Comparison of ENCODE assay signal across 10 mouse cellular contexts in genomic region chr1:132125249-132125648, GRCm38 (mm10). TPM values are rescaled to one million over a fixed set of nuclear protein-coding genes. Genes with fewer than 3 reads are reported as not detected.
DNase-seq lines count a peak whose midpoint lies in the region; ATAC-seq and TF ChIP-seq lines count a peak whose summit lies in the region.
"Had no signal": no experiment of that assay in that cellular context is flagged by ENCODE, and none has a peak within 500 bp of the region (broad histone marks: within the 10 kb centered on the region; RNA-seq: fewer than 3 reads in every experiment).

No protein-coding gene starts in this region.

- H3K4me1 ChIP-seq in hindbrain, postnatal 0 days (ENCODE audit: insufficient read depth, low read length): 0 out of 2 replicates have a peak, but pooled peaks cover 5% of the 10 kb centered on the region
- H3K4me1 ChIP-seq in hindbrain, embryonic 13.5 days (replicated peaks): peaks cover 26% of the 10 kb centered on the region
- H3K4me1 ChIP-seq in cortical plate, adult 2 months (ENCODE audit: control insufficient read depth, insufficient read depth, low read length): 0 out of 2 replicates have a peak, but pooled peaks cover 4% of the 10 kb centered on the region

- DNase-seq in hindbrain, postnatal 0 days (ENCODE audit: low spot score): peak; percentile 60
- DNase-seq in heart, postnatal 4 days: peak; percentile 35
- peak; percentile 66 to 77 for DNase-seq in kidney, postnatal 4 days
- DNase-seq in c-Kit-positive CD71-positive TER-119-positive erythroid progenitor cells, embryonic 14.5 days (ENCODE audit: low spot score): no peak
- DNase-seq: thymus, postnatal 36 days had no signal

- no peak overlapping the region for H3K4me3 ChIP-seq in hindbrain, postnatal 0 days (ENCODE audit: low read length)
- H3K4me3 ChIP-seq in hindbrain, embryonic 13.5 days: no peak overlapping the region
- no peak overlapping the region for H3K4me3 ChIP-seq in cortical plate, adult 2 months (ENCODE audit: insufficient read depth, low read length)
- H3K4me3 ChIP-seq: neural tube, embryonic 13.5 days had no signal

- WGBS in hindbrain, postnatal 0 days: 47% methylated on average over 4 of the region's 4 CpGs
- 61% methylated on average over 4 of the region's 4 CpGs for WGBS in hindbrain, embryonic 13.5 days

- H3K36me3 ChIP-seq in hindbrain, postnatal 0 days (ENCODE audit: insufficient read depth, low read length): no peaks in the 10 kb centered on the region
- H3K36me3 ChIP-seq in hindbrain, embryonic 13.5 days: no peaks in the 10 kb centered on the region
- H3K36me3 ChIP-seq: neural tube, embryonic 13.5 days had no signal

- H3K4me2 ChIP-seq in hindbrain, postnatal 0 days (ENCODE audit: low read depth, low read length): no peak overlapping the region
- H3K4me2 ChIP-seq in hindbrain, embryonic 13.5 days: no peak overlapping the region
- H3K4me2 ChIP-seq: neural tube, embryonic 13.5 days had no signal

- no peaks in the 10 kb centered on the region for H3K9me3 ChIP-seq in hindbrain, postnatal 0 days (ENCODE audit: low read length)
- H3K9me3 ChIP-seq in hindbrain, embryonic 13.5 days: no peaks in the 10 kb centered on the region
- H3K9me3 ChIP-seq: neural tube, embryonic 13.5 days had no signal

- TF ChIP-seq CTCF in hindbrain, postnatal 0 days (IDR thresholded peaks at IDR 0.05; ENCODE audit: low read depth): no peak
- no peak for TF ChIP-seq CTCF in cortical plate, adult 2 months (IDR thresholded peaks at IDR 0.05; ENCODE audit: extremely low read depth, insufficient read depth, low read length)

- no peak for TF ChIP-seq POLR2A in cortical plate, adult 2 months (IDR thresholded peaks at IDR 0.05; ENCODE audit: extremely low read depth, insufficient read depth, low read length)

- no peak overlapping the region for H3K27ac ChIP-seq in hindbrain, postnatal 0 days
- H3K27ac ChIP-seq in hindbrain, embryonic 13.5 days: no peak overlapping the region
- peak overlapping the region; percentile 80 for H3K27ac ChIP-seq in cortical plate, adult 2 months (ENCODE audit: insufficient read depth, low read length)
- H3K27ac ChIP-seq: neural tube, embryonic 13.5 days had no signal

- peak; percentile 21; the same call in 1 of the 2 replicates for ATAC-seq in hindbrain, postnatal 0 days
- ATAC-seq in hindbrain, embryonic 13.5 days (ENCODE audit: low FRiP score): no peak
- ATAC-seq in activated CD4-positive, CD25-positive, alpha-beta regulatory T cell, adult 4 months: no peak
- ATAC-seq in CD4-positive, CD25-positive, alpha-beta regulatory T cell, adult 4 months: no peak

- no peaks in the 10 kb centered on the region for H3K27me3 ChIP-seq in hindbrain, postnatal 0 days (ENCODE audit: insufficient read depth, low read length)
- H3K27me3 ChIP-seq in hindbrain, embryonic 13.5 days: no peaks in the 10 kb centered on the region
- H3K27me3 ChIP-seq: neural tube, embryonic 13.5 days had no signal

- no peak overlapping the region for H3K9ac ChIP-seq in hindbrain, postnatal 0 days (replicated peaks; ENCODE audit: low read length)
- H3K9ac ChIP-seq in hindbrain, embryonic 13.5 days: no peak overlapping the region
- H3K9ac ChIP-seq: neural tube, embryonic 13.5 days had no signal

RNA-seq across cellular contexts. Expression of gene Cdk18, which starts 14.2 kb away (rescaled TPM):
- total RNA-seq in hindbrain, postnatal 0 days (2014; rRNA removed): 2.7 and 4.1 TPM in 2 replicates
- polyA plus RNA-seq in hindbrain, postnatal 0 days (2015; fragmentation: Nextera tagmentation; extraction: Ambion mirVana): 1.0 and 1.6 TPM in 2 replicates
- 0.31 and 0.32 TPM in 2 replicates for polyA plus RNA-seq in hindbrain, embryonic 13.5 days (2015; fragmentation: Nextera tagmentation; extraction: Ambion mirVana)
- polyA plus RNA-seq in cortical plate, adult 2 months (2012; rRNA removed): 24.9 and 30.0 TPM in 2 replicates
- total RNA-seq in heart, postnatal 4 days (2021): 1 to 10 TPM; 7.2 to 8.5 TPM
- polyA plus RNA-seq in activated CD4-positive, CD25-positive, alpha-beta regulatory T cell, adult 4 months (2017; shearing (Covaris generic)): not detected
- not detected for polyA plus RNA-seq in CD4-positive, CD25-positive, alpha-beta regulatory T cell, adult 4 months (2017; shearing (Covaris generic))

RNA-seq across cellular contexts. Expression of gene Mfsd4a, which starts 57.4 kb away (rescaled TPM):
- 5.8 and 10.2 TPM in 2 replicates for total RNA-seq in hindbrain, postnatal 0 days (2014; rRNA removed)
- 8.4 and 9.1 TPM in 2 replicates for polyA plus RNA-seq in hindbrain, postnatal 0 days (2015; fragmentation: Nextera tagmentation; extraction: Ambion mirVana)
- 6.8 and 7.2 TPM in 2 replicates for polyA plus RNA-seq in hindbrain, embryonic 13.5 days (2015; fragmentation: Nextera tagmentation; extraction: Ambion mirVana)
- 73.5 and 84.7 TPM in 2 replicates for polyA plus RNA-seq in cortical plate, adult 2 months (2012; rRNA removed)
- 1 to 10 TPM; 1.3 to 1.4 TPM for total RNA-seq in heart, postnatal 4 days (2021)
- polyA plus RNA-seq in activated CD4-positive, CD25-positive, alpha-beta regulatory T cell, adult 4 months (2017; shearing (Covaris generic)): 10 to 100 TPM; 39.0 to 45.4 TPM
- 10 to 100 TPM; 29.5 to 38.7 TPM for polyA plus RNA-seq in CD4-positive, CD25-positive, alpha-beta regulatory T cell, adult 4 months (2017; shearing (Covaris generic))
